ENCODE assay signal across 22 mouse cellular contexts in genomic region chr6:119405310-119405709, GRCm38 (mm10). TPM values are rescaled to one million over a fixed set of nuclear protein-coding genes. Genes with fewer than 3 reads are reported as not detected.
DNase-seq lines count a peak whose midpoint lies in the region; ATAC-seq lines count a peak whose summit lies in the region.
"Had no signal": no experiment of that assay in that cellular context is flagged by ENCODE, and none has a peak within 500 bp of the region (broad histone marks: within the 10 kb centered on the region; RNA-seq: fewer than 3 reads in every experiment).

No protein-coding gene starts in this region.

- peak overlapping the region; percentile 41; the same call in 1 of the 2 replicates for H3K27ac ChIP-seq in kidney, embryonic 16.5 days (ENCODE audit: low read length)
- H3K27ac ChIP-seq in intestine, embryonic 16.5 days (ENCODE audit: low read length): peak overlapping the region; percentile 72
- H3K27ac ChIP-seq: embryonic facial prominence, embryonic 12.5 days; heart, embryonic 10.5 days; hindbrain, embryonic 15.5 days; liver, embryonic 13.5 days; lung, embryonic 15.5 days; midbrain, embryonic 13.5 days had no signal

- no peaks in the 10 kb centered on the region for H3K36me3 ChIP-seq in kidney, embryonic 16.5 days (ENCODE audit: insufficient read depth, low read length)
- H3K36me3 ChIP-seq in intestine, embryonic 16.5 days (ENCODE audit: control insufficient read depth, insufficient read depth, low read length): no peaks in the 10 kb centered on the region
- H3K36me3 ChIP-seq: embryonic facial prominence, embryonic 12.5 days; heart, embryonic 10.5 days; hindbrain, embryonic 15.5 days; liver, embryonic 13.5 days; lung, embryonic 15.5 days; midbrain, embryonic 13.5 days had no signal

- no peaks in the 10 kb centered on the region for H3K27me3 ChIP-seq in kidney, embryonic 16.5 days (ENCODE audit: insufficient read depth, low read length)
- no peaks in the 10 kb centered on the region for H3K27me3 ChIP-seq in intestine, embryonic 16.5 days (replicated peaks; ENCODE audit: control insufficient read depth, insufficient read depth, low read length)
- H3K27me3 ChIP-seq: embryonic facial prominence, embryonic 12.5 days; hindbrain, embryonic 15.5 days; liver, embryonic 13.5 days; lung, embryonic 15.5 days; midbrain, embryonic 13.5 days had no signal

- no peak overlapping the region for H3K4me2 ChIP-seq in kidney, embryonic 16.5 days (replicated peaks; ENCODE audit: low read depth, low read length)
- H3K4me2 ChIP-seq in intestine, embryonic 16.5 days (ENCODE audit: low read depth, low read length): peak overlapping the region; percentile 12; the same call in 1 of the 2 replicates
- H3K4me2 ChIP-seq: embryonic facial prominence, embryonic 12.5 days; hindbrain, embryonic 15.5 days; liver, embryonic 13.5 days; lung, embryonic 15.5 days; midbrain, embryonic 13.5 days had no signal

- H3K9me3 ChIP-seq in kidney, embryonic 16.5 days (ENCODE audit: low read length): no peaks in the 10 kb centered on the region
- no peaks in the 10 kb centered on the region for H3K9me3 ChIP-seq in intestine, embryonic 16.5 days (ENCODE audit: control insufficient read depth, low read length)
- H3K9me3 ChIP-seq: embryonic facial prominence, embryonic 12.5 days; heart, embryonic 10.5 days; hindbrain, embryonic 15.5 days; liver, embryonic 13.5 days; lung, embryonic 15.5 days; midbrain, embryonic 13.5 days had no signal

- WGBS in kidney, embryonic 16.5 days: 32% methylated on average over 7 of the region's 7 CpGs
- WGBS in intestine, embryonic 16.5 days: 38% methylated on average over 7 of the region's 7 CpGs

- peaks cover 10% of the 10 kb centered on the region; the same call in 1 of the 2 replicates for H3K4me1 ChIP-seq in kidney, embryonic 16.5 days (ENCODE audit: insufficient read depth, low read length)
- peaks cover 16% of the 10 kb centered on the region for H3K4me1 ChIP-seq in intestine, embryonic 16.5 days (ENCODE audit: control insufficient read depth, insufficient read depth, low read length)
- H3K4me1 ChIP-seq: embryonic facial prominence, embryonic 12.5 days; hindbrain, embryonic 15.5 days; midbrain, embryonic 13.5 days had no signal

- peak; percentile 59 for DNase-seq in adrenal gland, adult 2 months
- DNase-seq in adrenal gland, adult 18-20 months (ENCODE audit: low spot score in 2 of 2): no peak
- no peak for DNase-seq in kidney, postnatal 10 days
- DNase-seq in adipocyte (ENCODE audit: low spot score): peak; percentile 72
- DNase-seq in cerebellum, adult 9-10 months: no peak
- DNase-seq: cerebellum, adult 11-12 months; cerebellum, postnatal 14 days; forebrain, postnatal 0 days; heart, postnatal 4 days; left cerebral cortex, postnatal 4 days; liver, embryonic 13.5 days; lung, postnatal 36 days; thymus, adult 18-20 months; thymus, postnatal 36 days had no signal

- H3K4me3 ChIP-seq in kidney, embryonic 16.5 days (ENCODE audit: low read length): no peak overlapping the region
- no peak overlapping the region for H3K4me3 ChIP-seq in intestine, embryonic 16.5 days (ENCODE audit: low read length)
- H3K4me3 ChIP-seq: embryonic facial prominence, embryonic 12.5 days; heart, embryonic 10.5 days; hindbrain, embryonic 15.5 days; liver, embryonic 13.5 days; lung, embryonic 15.5 days; megakaryocyte, embryonic 14.5 days; midbrain, embryonic 13.5 days had no signal

- no peak overlapping the region for H3K9ac ChIP-seq in kidney, embryonic 16.5 days (replicated peaks; ENCODE audit: low read length)
- no peak overlapping the region for H3K9ac ChIP-seq in intestine, embryonic 16.5 days (ENCODE audit: low read depth, low read length)
- H3K9ac ChIP-seq: embryonic facial prominence, embryonic 12.5 days; forebrain, postnatal 0 days; hindbrain, embryonic 15.5 days; liver, embryonic 13.5 days; lung, embryonic 15.5 days; midbrain, embryonic 13.5 days had no signal

- ATAC-seq in kidney, embryonic 16.5 days (ENCODE audit: low FRiP score, low TSS enrichment): peak; percentile 26; the same call in 1 of the 2 replicates
- ATAC-seq in intestine, embryonic 16.5 days: no peak
- ATAC-seq: forebrain, postnatal 0 days; midbrain, embryonic 13.5 days had no signal

RNA-seq across cellular contexts. Expression of gene Adipor2, which starts 12.2 kb away (rescaled TPM):
- total RNA-seq in adrenal gland, adult 2 months (2021): 100 to 1,000 TPM; 194 to 198 TPM
- 55.9 and 62.9 TPM in 2 replicates for polyA plus RNA-seq in adrenal gland, adult 2 months (2012; rRNA removed)
- 100 to 1,000 TPM; 191 to 229 TPM for total RNA-seq in adrenal gland, adult 18-20 months (2021)
- 45.2 and 45.4 TPM in 2 replicates for polyA plus RNA-seq in kidney, embryonic 16.5 days (2015; fragmentation: Nextera tagmentation; extraction: Ambion mirVana)
- 127 and 148 TPM in 2 replicates for polyA plus RNA-seq in intestine, embryonic 16.5 days (2015; fragmentation: Nextera tagmentation; extraction: Ambion mirVana)

Comparison
In these comparisons a context has a peak if more than half of its experiments do, and no peak if none do; other contexts are left out.
1. DNase-seq: peak in adrenal gland, adult 2 months (single experiment) and adipocyte (single experiment); none in adrenal gland, adult 18-20 months (0 of 2), kidney, postnatal 10 days (single experiment) and cerebellum, adult 9-10 months (single experiment).